Mouse (Mus musculus) heart, postnatal 25 days (tissue): ENCODE measurements at regions not wholly inside any gene's neighbourhood (a gene's known extent, or its start where the extent isn't known, plus 50 kb on each side); places are given as distances from the start of the nearest gene placed in this dataset.
"Not testable (repeated sequence)": the region's sequence is repeated elsewhere in the genome, so short reads cannot be mapped to it uniquely, and the experiment has no call there.

Experiments
- DNase-seq: peaks from one replicate; pipeline ENCODE4 v3.0.0; 2022; ENCODE audit warnings: low spot score
- intact Hi-C: fragments of 180-260 bp; cut with DNase I; formaldehyde crosslinking; loops from one replicate; pipeline ENCODE4 v1.15.1; 2025

- intact Hi-C loops = no loop called here
- no peak for DNase-seq
Observed at GRCm38 (mm10) chr8:8985395-8985794, 295.1 kb upstream of the Arglu1 start.

- intact Hi-C loops = no loop called here
Observed at GRCm38 (mm10) chr8:8984829-8985251, 294.5 kb upstream of the Arglu1 start.

GRCm38 (mm10) chr8:8984159-8984828 is 294.0 kb upstream of the Arglu1 start:
- intact Hi-C loops = no loop called here

More at GRCm38 (mm10) chr8:8984829-8985251, 294.5 kb upstream of the Arglu1 start:
- DNase-seq = no peak

GRCm38 (mm10) chr8:8983133-8983661 is 292.9 kb upstream of the Arglu1 start:
- no peak for DNase-seq
- intact Hi-C loops = no loop called here

More at GRCm38 (mm10) chr8:8984159-8984828, 294.0 kb upstream of the Arglu1 start:
- DNase-seq = no peak

- no peak for DNase-seq
- intact Hi-C loops = no loop called here
Observed at GRCm38 (mm10) chr8:8978969-8979368, 288.6 kb upstream of the Arglu1 start.

GRCm38 (mm10) chr8:8973769-8974168 is 283.4 kb upstream of the Arglu1 start:
- intact Hi-C loops = no loop called here
- DNase-seq = no peak

- DNase-seq = no peak
- intact Hi-C loops = no loop called here
Observed at GRCm38 (mm10) chr8:8973334-8973733, 283.0 kb upstream of the Arglu1 start.

GRCm38 (mm10) chr8:8970776-8971175 is 280.5 kb upstream of the Arglu1 start:
- DNase-seq = no peak
- intact Hi-C loops = no loop called here

- intact Hi-C loops = no loop called here
- no peak for DNase-seq
Observed at GRCm38 (mm10) chr8:8970346-8970745, 280.0 kb upstream of the Arglu1 start.

- intact Hi-C loops = no loop called here
- DNase-seq = no peak
Observed at GRCm38 (mm10) chr8:8969112-8969950, 279.0 kb upstream of the Arglu1 start.

GRCm38 (mm10) chr8:8966658-8967048 is 276.3 kb upstream of the Arglu1 start:
- intact Hi-C loops = no loop called here
- DNase-seq = no peak

- intact Hi-C loops = loop anchor here (2.0 kb wide), 1 partner anchor 27 kb away; no protein-coding TSS in a partner anchor
- DNase-seq = no peak
Observed at GRCm38 (mm10) chr8:8965983-8966657, 275.8 kb upstream of the Arglu1 start.

GRCm38 (mm10) chr8:8960221-8960620 is 269.9 kb upstream of the Arglu1 start:
- intact Hi-C loops = no loop called here
- DNase-seq = no peak

- intact Hi-C loops = no loop called here
- no peak for DNase-seq
Observed at GRCm38 (mm10) chr8:8959787-8960093, 269.4 kb upstream of the Arglu1 start.

- no peak for DNase-seq
- intact Hi-C loops = no loop called here
Observed at GRCm38 (mm10) chr8:8959021-8959786, 268.9 kb upstream of the Arglu1 start.

GRCm38 (mm10) chr8:8958140-8958539 is 267.8 kb upstream of the Arglu1 start:
- DNase-seq, intact Hi-C loops: not testable (repeated sequence)

GRCm38 (mm10) chr8:8952212-8952611 is 261.9 kb upstream of the Arglu1 start:
- no peak for DNase-seq
- intact Hi-C loops = no loop called here

- no peak for DNase-seq
- intact Hi-C loops = no loop called here
Observed at GRCm38 (mm10) chr8:8951186-8951585, 260.9 kb upstream of the Arglu1 start.

- DNase-seq = no peak
- intact Hi-C loops = no loop called here
Observed at GRCm38 (mm10) chr8:8947516-8948161, 257.3 kb upstream of the Arglu1 start.
